In genomic region chr13:45879746-45880542, GRCm38 (mm10) we compare ENCODE assay signal across 17 mouse cellular contexts.
A peak's percentile ranks its signal among the peaks of the same experiment; 100 is the strongest.
DNase-seq lines count a peak whose midpoint lies in the region; ATAC-seq lines count a peak whose summit lies in the region.
"Had no signal": no experiment of that assay in that cellular context is flagged by ENCODE, and none has a peak within 500 bp of the region (broad histone marks: within the 10 kb centered on the region; RNA-seq: fewer than 3 reads in every experiment).

No protein-coding gene starts in this region.

- no peak overlapping the region for H3K9ac ChIP-seq in hindbrain, embryonic 15.5 days
- no peak overlapping the region for H3K9ac ChIP-seq in hindbrain, embryonic 14.5 days
- H3K9ac ChIP-seq in lung, embryonic 16.5 days (ENCODE audit: low read length): no peak overlapping the region
- no peak overlapping the region for H3K9ac ChIP-seq in embryonic facial prominence, embryonic 13.5 days
- no peak overlapping the region for H3K9ac ChIP-seq in midbrain, embryonic 16.5 days (ENCODE audit: low read depth, low read length)
- H3K9ac ChIP-seq: heart, embryonic 13.5 days; limb, embryonic 15.5 days; lung, embryonic 15.5 days had no signal

- H3K4me3 ChIP-seq in hindbrain, embryonic 15.5 days: no peak overlapping the region
- H3K4me3 ChIP-seq in hindbrain, embryonic 14.5 days (replicated peaks; ENCODE audit: low read length): no peak overlapping the region
- H3K4me3 ChIP-seq in lung, embryonic 16.5 days (ENCODE audit: low read length): no peak overlapping the region
- H3K4me3 ChIP-seq in embryonic facial prominence, embryonic 13.5 days: no peak overlapping the region
- no peak overlapping the region for H3K4me3 ChIP-seq in midbrain, embryonic 16.5 days (ENCODE audit: low read depth, low read length)
- H3K4me3 ChIP-seq: erythroblast, embryonic 14.5 days; heart, embryonic 13.5 days; layer of hippocampus, adult 2 months; limb, embryonic 15.5 days; lung, embryonic 15.5 days had no signal

- H3K27me3 ChIP-seq in hindbrain, embryonic 15.5 days: no peaks in the 10 kb centered on the region
- H3K27me3 ChIP-seq in hindbrain, embryonic 14.5 days (ENCODE audit: control insufficient read depth, insufficient read depth, low read length): no peaks in the 10 kb centered on the region
- no peaks in the 10 kb centered on the region for H3K27me3 ChIP-seq in lung, embryonic 16.5 days (ENCODE audit: control insufficient read depth, insufficient read depth, low read depth, low read length)
- H3K27me3 ChIP-seq in embryonic facial prominence, embryonic 13.5 days: no peaks in the 10 kb centered on the region
- no peaks in the 10 kb centered on the region for H3K27me3 ChIP-seq in midbrain, embryonic 16.5 days (ENCODE audit: control insufficient read depth, insufficient read depth, low read depth, low read length)
- H3K27me3 ChIP-seq: heart, embryonic 13.5 days; limb, embryonic 15.5 days; lung, embryonic 15.5 days had no signal

- no peak overlapping the region for H3K27ac ChIP-seq in hindbrain, embryonic 15.5 days (replicated peaks)
- H3K27ac ChIP-seq in hindbrain, embryonic 14.5 days: no peak overlapping the region
- H3K27ac ChIP-seq in lung, embryonic 16.5 days (ENCODE audit: low read length): no peak overlapping the region
- peak overlapping the region; percentile 24; the same call in 1 of the 2 replicates for H3K27ac ChIP-seq in embryonic facial prominence, embryonic 13.5 days
- no peak overlapping the region for H3K27ac ChIP-seq in midbrain, embryonic 16.5 days (ENCODE audit: low read length)
- H3K27ac ChIP-seq: heart, embryonic 13.5 days; layer of hippocampus, adult 2 months; limb, embryonic 15.5 days; lung, embryonic 15.5 days had no signal

- no peak overlapping the region for H3K4me2 ChIP-seq in hindbrain, embryonic 15.5 days
- H3K4me2 ChIP-seq in hindbrain, embryonic 14.5 days (replicated peaks): no peak overlapping the region
- no peak overlapping the region for H3K4me2 ChIP-seq in lung, embryonic 16.5 days (ENCODE audit: low read depth, low read length)
- H3K4me2 ChIP-seq in embryonic facial prominence, embryonic 13.5 days: 0 out of 2 replicates have a peak overlapping the region, but pooled peaks have one; percentile 2
- H3K4me2 ChIP-seq in midbrain, embryonic 16.5 days (ENCODE audit: low read length): no peak overlapping the region
- H3K4me2 ChIP-seq: heart, embryonic 13.5 days; limb, embryonic 15.5 days; lung, embryonic 15.5 days had no signal

- H3K4me1 ChIP-seq in hindbrain, embryonic 15.5 days (replicated peaks): peaks cover 13% of the 10 kb centered on the region; the same call in 1 of the 2 replicates
- 0 out of 2 replicates have a peak, but pooled peaks cover 8% of the 10 kb centered on the region for H3K4me1 ChIP-seq in hindbrain, embryonic 14.5 days (replicated peaks; ENCODE audit: control insufficient read depth, insufficient read depth, low read length)
- peaks cover 8% of the 10 kb centered on the region for H3K4me1 ChIP-seq in lung, embryonic 16.5 days (replicated peaks; ENCODE audit: control insufficient read depth, insufficient read depth, low read length)
- H3K4me1 ChIP-seq in embryonic facial prominence, embryonic 13.5 days: peaks cover 42% of the 10 kb centered on the region
- peaks cover 7% of the 10 kb centered on the region; the same call in 1 of the 2 replicates for H3K4me1 ChIP-seq in midbrain, embryonic 16.5 days (ENCODE audit: control insufficient read depth, insufficient read depth, low read length)

- H3K9me3 ChIP-seq in hindbrain, embryonic 15.5 days: no peaks in the 10 kb centered on the region
- no peaks in the 10 kb centered on the region for H3K9me3 ChIP-seq in hindbrain, embryonic 14.5 days (ENCODE audit: control insufficient read depth, low read length)
- no peaks in the 10 kb centered on the region for H3K9me3 ChIP-seq in lung, embryonic 16.5 days (ENCODE audit: control insufficient read depth, low read length)
- H3K9me3 ChIP-seq in embryonic facial prominence, embryonic 13.5 days: no peaks in the 10 kb centered on the region
- no peaks in the 10 kb centered on the region for H3K9me3 ChIP-seq in midbrain, embryonic 16.5 days (replicated peaks; ENCODE audit: control insufficient read depth, low read length, poor library complexity, severe bottlenecking)
- H3K9me3 ChIP-seq: heart, embryonic 13.5 days; limb, embryonic 15.5 days; lung, embryonic 15.5 days had no signal

- no peaks in the 10 kb centered on the region for H3K36me3 ChIP-seq in hindbrain, embryonic 15.5 days
- no peaks in the 10 kb centered on the region for H3K36me3 ChIP-seq in hindbrain, embryonic 14.5 days (replicated peaks; ENCODE audit: control insufficient read depth, insufficient read depth)
- no peaks in the 10 kb centered on the region for H3K36me3 ChIP-seq in lung, embryonic 16.5 days (ENCODE audit: control insufficient read depth, insufficient read depth, low read length)
- no peaks in the 10 kb centered on the region for H3K36me3 ChIP-seq in embryonic facial prominence, embryonic 13.5 days
- no peaks in the 10 kb centered on the region for H3K36me3 ChIP-seq in midbrain, embryonic 16.5 days (ENCODE audit: control insufficient read depth, insufficient read depth, low read length)
- H3K36me3 ChIP-seq: limb, embryonic 15.5 days; lung, embryonic 15.5 days had no signal

- 49% methylated on average over 14 of the region's 14 CpGs for WGBS in hindbrain, embryonic 15.5 days
- WGBS in hindbrain, embryonic 14.5 days: 45% methylated on average over 14 of the region's 14 CpGs
- WGBS in lung, embryonic 16.5 days: 78% methylated on average over 14 of the region's 14 CpGs
- 50% methylated on average over 14 of the region's 14 CpGs for WGBS in embryonic facial prominence, embryonic 13.5 days
- 35% methylated on average over 13 of the region's 14 CpGs for WGBS in midbrain, embryonic 16.5 days

- no peak for DNase-seq in hindbrain, embryonic 14.5 days (ENCODE audit: low spot score)
- DNase-seq in lung, adult 18-20 months: no peak
- DNase-seq in embryo, embryonic 10 days (ENCODE audit: low spot score): no peak
- DNase-seq in right cerebral cortex, postnatal 10 days (ENCODE audit: low spot score in 2 of 2): no peak
- DNase-seq: adrenal gland, postnatal 14 days; cerebellum, postnatal 36 days; gastrocnemius, postnatal 36 days; right cerebral cortex, adult 18-20 months had no signal

- peak; percentile 63; the same call in 1 of the 2 replicates for ATAC-seq in hindbrain, embryonic 15.5 days (ENCODE audit: low FRiP score, low read depth)
- no peak for ATAC-seq in hindbrain, embryonic 14.5 days (ENCODE audit: low FRiP score)
- peak; percentile 41; the same call in 1 of the 2 replicates for ATAC-seq in lung, embryonic 16.5 days (ENCODE audit: low read depth)
- ATAC-seq in embryonic facial prominence, embryonic 13.5 days (ENCODE audit: insufficient number of reproducible peaks, insufficient read depth, low FRiP score, low TSS enrichment, low read depth): no peak
- ATAC-seq in midbrain, embryonic 16.5 days: 0 out of 2 replicates have a peak, but pooled peaks have one; percentile 21

Comparison
In these comparisons a context has a peak if more than half of its experiments do, and no peak if none do; other contexts are left out.
1. ATAC-seq: peak in hindbrain, embryonic 15.5 days (single experiment), lung, embryonic 16.5 days (single experiment) and midbrain, embryonic 16.5 days (single experiment); none in hindbrain, embryonic 14.5 days (single experiment) and embryonic facial prominence, embryonic 13.5 days (single experiment).